Mouse (Mus musculus) MEL (cell line): ENCODE results near the gene Mcm2. TPM values are rescaled to one million over a fixed set of nuclear protein-coding genes. Genes with fewer than 3 reads are reported as not detected.

ENCODE experiments used
- DNase-seq: peaks from one replicate; pipeline ENCODE4 v3.0.0; 2011; ENCODE audit warnings: low read depth, low spot score
- H3K27ac ChIP-seq: 2 replicates; pipeline ENCODE4 v1.5.1; 2012; ENCODE audit warnings: low read depth, mild to moderate bottlenecking, control low read depth, low read length, moderate library complexity; ENCODE audit not compliant: control insufficient read depth
- H3K27me3 ChIP-seq, 2 experiments: fragments of 150-350 bp in 1 of 2; sonication (generic) in 1 of 2; 2 replicates each; pipeline ENCODE4 v1.6.1; 2012; ENCODE audit warnings: low read length in 2 of 2, mild to moderate bottlenecking in 2 of 2, improper control_type of control experiment in 1 of 2, moderate library complexity in 1 of 2; ENCODE audit not compliant: insufficient read depth in 2 of 2, control insufficient read depth in 1 of 2
- H3K36me3 ChIP-seq, 2 experiments: 2 replicates each; pipeline ENCODE4 v1.6.1; 2012 to 2014; ENCODE audit warnings: low read length in 2 of 2, improper control_type of control experiment in 1 of 2, inconsistent platforms in 1 of 2, mild to moderate bottlenecking in 1 of 2; ENCODE audit not compliant: insufficient read depth in 2 of 2, control insufficient read depth in 1 of 2
- H3K4me1 ChIP-seq, 2 experiments: fragments of 150-350 bp in 1 of 2; sonication (generic) in 1 of 2; 2 replicates each; pipeline ENCODE4 v1.6.1; 2012; ENCODE audit warnings: low read length in 2 of 2, improper control_type of control experiment in 1 of 2, mild to moderate bottlenecking in 1 of 2; ENCODE audit not compliant: insufficient read depth in 2 of 2, control insufficient read depth in 1 of 2
- H3K4me3 ChIP-seq, 2 experiments: fragments of 150-350 bp in 1 of 2; sonication (generic) in 1 of 2; 2 replicates each; pipeline ENCODE4 v1.5.1; 2012; ENCODE audit warnings: low read depth in 2 of 2, low read length in 2 of 2, mild to moderate bottlenecking in 2 of 2, moderate library complexity in 2 of 2, control low read depth in 1 of 2, improper control_type of control experiment in 1 of 2; ENCODE audit not compliant: control insufficient read depth in 1 of 2, insufficient read depth in 1 of 2
- H3K79me2 ChIP-seq: 2 replicates; pipeline ENCODE4 v1.6.1; 2012; ENCODE audit warnings: mild to moderate bottlenecking, low read length, moderate library complexity; ENCODE audit not compliant: control insufficient read depth, poor library complexity, insufficient read depth
- H3K9ac ChIP-seq: 2 replicates; pipeline ENCODE4 v1.6.1; 2012; ENCODE audit warnings: low read depth, mild to moderate bottlenecking, control low read depth, low read length, moderate library complexity; ENCODE audit not compliant: control insufficient read depth, poor library complexity, severe bottlenecking
- H3K9me3 ChIP-seq: fragments of 150-350 bp; sonication (generic); replicated peaks from 2 replicates; pipeline ENCODE4 v1.6.1; 2012; ENCODE audit warnings: mild to moderate bottlenecking, low read length, improper control_type of control experiment, moderate library complexity; ENCODE audit not compliant: insufficient read depth
- CTCF ChIP-seq, 3 experiments: IDR thresholded peaks in 2 of 3; conservative IDR thresholded peaks in 1 of 3; 2 replicates each; pipeline ENCODE4 v1.5.1; 2011 to 2012; ENCODE audit warnings: low read length in 3 of 3, low read depth in 2 of 3, mild to moderate bottlenecking in 2 of 3, improper control_type of control experiment in 1 of 3, inconsistent platforms in 1 of 3, mixed read lengths in 1 of 3, moderate library complexity in 1 of 3; ENCODE audit not compliant: control insufficient read depth in 1 of 3, insufficient read depth in 1 of 3, poor library complexity in 1 of 3, severe bottlenecking in 1 of 3
- ELF1 ChIP-seq: IDR thresholded peaks from 2 replicates; pipeline ENCODE4 v1.6.1; 2014; ENCODE audit warnings: low read depth, mild to moderate bottlenecking, inconsistent platforms, low read length, improper control_type of control experiment, moderate library complexity
- HCFC1 ChIP-seq: IDR thresholded peaks from 2 replicates; pipeline ENCODE4 v1.6.1; 2012; ENCODE audit warnings: low read depth, mild to moderate bottlenecking, inconsistent platforms, low read length, improper control_type of control experiment, moderate library complexity
- KAT2A ChIP-seq: conservative IDR thresholded peaks from 2 replicates; pipeline ENCODE4 v1.6.1; 2012; ENCODE audit warnings: low read depth, low read length, improper control_type of control experiment, inconsistent platforms
- MAFK ChIP-seq: IDR thresholded peaks from 2 replicates; pipeline ENCODE4 v1.6.1; 2011; ENCODE audit warnings: low read depth, mild to moderate bottlenecking, low read length, improper control_type of control experiment, borderline replicate concordance
- MAZ ChIP-seq: IDR thresholded peaks from 2 replicates; pipeline ENCODE4 v1.6.1; 2012; ENCODE audit warnings: low read depth, mild to moderate bottlenecking, inconsistent platforms, low read length, improper control_type of control experiment
- MXI1 ChIP-seq: IDR thresholded peaks from 2 replicates; pipeline ENCODE4 v1.6.1; 2011; ENCODE audit warnings: mild to moderate bottlenecking, low read depth, low read length, improper control_type of control experiment
- MYB ChIP-seq: IDR thresholded peaks from 2 replicates; pipeline ENCODE4 v1.6.1; 2011; ENCODE audit warnings: mild to moderate bottlenecking, low read depth, low read length, improper control_type of control experiment
- NELFE ChIP-seq: IDR thresholded peaks from 2 replicates; pipeline ENCODE4 v1.6.1; 2011; ENCODE audit warnings: low read depth, low read length, improper control_type of control experiment
- POLR2A ChIP-seq, 2 experiments: IDR thresholded peaks; 2 replicates each; pipeline ENCODE4 v1.6.1; 2011 to 2012; ENCODE audit warnings: low read length in 2 of 2, mild to moderate bottlenecking in 2 of 2, control low read depth in 1 of 2, improper control_type of control experiment in 1 of 2, low read depth in 1 of 2, moderate library complexity in 1 of 2; ENCODE audit not compliant: control insufficient read depth in 1 of 2, insufficient read depth in 1 of 2, poor library complexity in 1 of 2
- POLR2AphosphoS5 ChIP-seq: IDR thresholded peaks from 2 replicates; pipeline ENCODE4 v1.6.1; 2012; ENCODE audit warnings: low read depth, borderline replicate concordance, mild to moderate bottlenecking, inconsistent platforms, low read length, moderate library complexity, mixed read lengths
- SIN3A ChIP-seq: IDR thresholded peaks from 2 replicates; pipeline ENCODE4 v1.6.1; 2012; ENCODE audit warnings: low read length, improper control_type of control experiment, inconsistent platforms
- TCF12 ChIP-seq: IDR thresholded peaks from 2 replicates; pipeline ENCODE4 v1.6.1; 2014; ENCODE audit warnings: low read depth, mild to moderate bottlenecking, inconsistent platforms, low read length, improper control_type of control experiment, moderate library complexity
- USF1 ChIP-seq: IDR thresholded peaks from 2 replicates; pipeline ENCODE4 v1.6.1; 2014; ENCODE audit warnings: low read depth, mild to moderate bottlenecking, inconsistent platforms, low read length, improper control_type of control experiment, moderate library complexity
- USF2 ChIP-seq, 2 experiments: IDR thresholded peaks; 2 replicates each; pipeline ENCODE4 v1.6.1; 2011 to 2012; ENCODE audit warnings: improper control_type of control experiment in 2 of 2, low read length in 2 of 2, borderline replicate concordance in 1 of 2, inconsistent platforms in 1 of 2, low read depth in 1 of 2, mild to moderate bottlenecking in 1 of 2; ENCODE audit not compliant: insufficient read depth in 1 of 2
- ZKSCAN1 ChIP-seq: IDR thresholded peaks from 2 replicates; pipeline ENCODE4 v1.6.1; 2012; ENCODE audit warnings: low read depth, mild to moderate bottlenecking, inconsistent platforms, low read length, improper control_type of control experiment, moderate library complexity
- ZNF384 ChIP-seq: IDR thresholded peaks from 2 replicates; pipeline ENCODE4 v1.6.1; 2012; ENCODE audit warnings: low read depth, mild to moderate bottlenecking, inconsistent platforms, low read length, improper control_type of control experiment
- polyA plus RNA-seq, 2 experiments: library from polyadenylated mRNA; stranded (reverse) in 1 of 2; unstranded in 1 of 2; fragments of >175 nt in 1 of 2; fragments of >200 nt in 1 of 2; gene quantifications; 2 replicates each; pipeline versions ENCODE4 v1.2.1 to v1.2.4; 2012; ENCODE audit warnings: low replicate concordance in 2 of 2, low read depth in 1 of 2; ENCODE audit not compliant: insufficient read length in 2 of 2, insufficient read depth in 1 of 2, missing spikeins in 1 of 2
- total RNA-seq: library from RNA; depleted of rRNA; stranded (reverse); fragments of 300-350 nt; gene quantifications from 2 replicates; pipeline ENCODE4 v1.2.3, GENCODE M21; 2012

Gene Mcm2
- total and polyA plus RNA-seq, 3 experiments: 110 to 268 (median 242) TPM

GRCm38 (mm10) chr6:88841781-88842689 is 56.5 kb downstream of the Mcm2 start, which contains the start of gene Abtb1:
Gene Abtb1 (minus strand): TSS chr6:88841984.
- Histone ChIP-seq H3K27me3 (no peaks in the 10 kb centered on the region; a peak in 2 of 4 replicates), H3K27ac (0 out of 2 replicates have a peak within 1 kb of the TSS, but pooled peaks have one; percentile 37), H3K79me2 (no peaks in the 10 kb centered on the region; the same call in 1 of the 2 replicates), H3K4me1 (peaks cover 2 to 6% of the 10 kb centered on the region in 2 experiments; a peak in 2 of 4 replicates), H3K9me3 (no peaks in the 10 kb centered on the region), H3K9ac (peak within 1 kb of the TSS; percentile 79), H3K36me3 (no peaks in the 10 kb centered on the region), H3K4me3 (peak within 1 kb of the TSS; percentile 89 to 90)
- TF ChIP-seq POLR2AphosphoS5 (no peak), ZNF384 (no peak), MXI1 (peak; percentile 57), TCF12 (peak; percentile 12; the same call in 1 of the 2 replicates), NELFE (peak; percentile 45; the same call in 1 of the 2 replicates), CTCF (IDR thresholded peaks at IDR 0.05 in 2 of 3, conservative IDR thresholded peaks at IDR 0.05 in 1 of 3; ENCODE audit: control insufficient read depth in 1 of 3, insufficient read depth in 1 of 3, low read depth in 2 of 3, low read length in 3 of 3, poor library complexity in 1 of 3, severe bottlenecking in 1 of 3) (peak; percentile 26 to 84 (median 80); a peak in 5 of 6 replicates), MAZ (peak; percentile 54; the same call in 1 of the 2 replicates), SIN3A (peak; percentile 95), HCFC1 (peak; percentile 89), POLR2A (IDR thresholded peaks at IDR 0.05; ENCODE audit: control insufficient read depth in 1 of 2, insufficient read depth in 1 of 2, low read depth in 1 of 2, low read length in 2 of 2, poor library complexity in 1 of 2) (peak in 1 of 2 experiments; percentile 41; a peak in 1 of 4 replicates), USF1 (peak; percentile 4; the same call in 1 of the 2 replicates), ELF1 (peak; percentile 65; the same call in 1 of the 2 replicates), KAT2A (no peak; the same call in 1 of the 2 replicates), MAFK (no peak)
- DNase-seq: peak; percentile 100

DNA sequence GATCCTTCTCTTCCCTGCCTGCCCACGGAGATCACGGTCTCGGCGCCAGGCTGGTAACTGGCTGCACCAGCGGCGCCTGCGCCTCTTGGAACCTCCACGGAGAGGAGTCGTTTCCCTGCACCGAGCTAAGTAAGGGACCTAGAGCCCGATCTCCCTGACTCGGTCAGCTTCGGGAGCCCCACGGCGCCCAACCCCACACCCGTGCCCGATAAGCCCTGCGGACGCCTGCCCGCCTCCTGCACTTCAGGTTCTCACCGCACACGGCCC is 57.1 kb downstream of the Mcm2 start:
- Histone ChIP-seq H3K9ac (peak overlapping the region; percentile 79), H3K9me3 (no peaks in the 10 kb centered on the region), H3K27me3 (no peaks in the 10 kb centered on the region; a peak in 2 of 4 replicates), H3K36me3 (no peaks in the 10 kb centered on the region), H3K27ac (no peak overlapping the region), H3K79me2 (no peaks in the 10 kb centered on the region; the same call in 1 of the 2 replicates), H3K4me1 (peaks cover 2 to 6% of the 10 kb centered on the region in 2 experiments; a peak in 2 of 4 replicates), H3K4me3 (peak overlapping the region; percentile 89 to 90)
- DNase-seq: no peak
- TF ChIP-seq POLR2A (IDR thresholded peaks at IDR 0.05; ENCODE audit: control insufficient read depth in 1 of 2, insufficient read depth in 1 of 2, low read depth in 1 of 2, low read length in 2 of 2, poor library complexity in 1 of 2): peak in 1 of 2 experiments; percentile 32; a peak in 1 of 4 replicates
- no peak for TF ChIP-seq ZKSCAN1
- TF ChIP-seq USF2 (IDR thresholded peaks at IDR 0.05; ENCODE audit: borderline replicate concordance in 1 of 2, insufficient read depth in 1 of 2, low read depth in 1 of 2, low read length in 2 of 2): no peak
- TF ChIP-seq MYB: no peak
